Mouse (Mus musculus) fat pad, adult 2 months (tissue): ENCODE measurements around the gene Gucy2d.

ENCODE experiments used
- DNase-seq: peaks from one replicate; pipeline ENCODE4 v3.0.0-alpha.2; 2011; ENCODE audit warnings: low read depth, low spot score; ENCODE audit errors: extremely low read depth

Gucy2d gene

GRCm38 (mm10) chr7:98439956-98440466, at the start of gene Gucy2d:
Gene Gucy2d (plus strand): TSS chr7:98440416.
- DNase-seq: no peak

- no peak for DNase-seq
Observed at GRCm38 (mm10) chr7:98390486-98390885, 49.7 kb upstream of the Gucy2d start.

- DNase-seq: no peak
Observed at GRCm38 (mm10) chr7:98391351-98391936, 48.8 kb upstream of the Gucy2d start.

GRCm38 (mm10) chr7:98392466-98393201, 47.6 kb upstream of the Gucy2d start:
- peak; percentile 89 for DNase-seq

GRCm38 (mm10) chr7:98402582-98403574, 37.3 kb upstream of the Gucy2d start:
- DNase-seq: no peak

GRCm38 (mm10) chr7:98403996-98404395, 36.2 kb upstream of the Gucy2d start:
- DNase-seq: no peak

- DNase-seq: no peak
Observed at GRCm38 (mm10) chr7:98407615-98408014, 32.6 kb upstream of the Gucy2d start.

GRCm38 (mm10) chr7:98413115-98413514, 27.1 kb upstream of the Gucy2d start:
- no peak for DNase-seq

GRCm38 (mm10) chr7:98415550-98415949, 24.7 kb upstream of the Gucy2d start:
- no peak for DNase-seq

- no peak for DNase-seq
Observed at GRCm38 (mm10) chr7:98416020-98416419, 24.2 kb upstream of the Gucy2d start.

- DNase-seq: no peak
Observed at GRCm38 (mm10) chr7:98418031-98418805, 22.0 kb upstream of the Gucy2d start.

GRCm38 (mm10) chr7:98419366-98419765, 20.9 kb upstream of the Gucy2d start:
- DNase-seq: no peak

GRCm38 (mm10) chr7:98423546-98423945, 16.7 kb upstream of the Gucy2d start:
- DNase-seq: no peak

- DNase-seq: no peak
Observed at GRCm38 (mm10) chr7:98424396-98424795, 15.8 kb upstream of the Gucy2d start.

GRCm38 (mm10) chr7:98425551-98425950, 14.7 kb upstream of the Gucy2d start:
- no peak for DNase-seq

- no peak for DNase-seq
Observed at GRCm38 (mm10) chr7:98426641-98427040, 13.6 kb upstream of the Gucy2d start.

- DNase-seq: no peak
Observed at GRCm38 (mm10) chr7:98427115-98427835, 12.9 kb upstream of the Gucy2d start.

- no peak for DNase-seq
Observed at GRCm38 (mm10) chr7:98429579-98429978, 10.6 kb upstream of the Gucy2d start.

GRCm38 (mm10) chr7:98430785-98431184, 9.4 kb upstream of the Gucy2d start:
- no peak for DNase-seq

- no peak for DNase-seq
Observed at GRCm38 (mm10) chr7:98437629-98438028, 2.6 kb upstream of the Gucy2d start.
